Mouse (Mus musculus) embryo, embryonic 11.5 days (tissue): ENCODE data around the gene Fhad1.
"Not testable (repeated sequence)": the region's sequence is repeated elsewhere in the genome, so short reads cannot be mapped to it uniquely, and the experiment has no call there.

Source experiments
- DNase-seq: peaks from one replicate; pipeline ENCODE4 v3.0.0-alpha.2; 2012; ENCODE audit warnings: low read depth, low spot score

Fhad1 gene

GRCm38 (mm10) chr4:142044452-142044851 lies 29.6 kb upstream of the Fhad1 start:
- no peak for DNase-seq

- no peak for DNase-seq
Observed at GRCm38 (mm10) chr4:142039662-142040353, 24.9 kb upstream of the Fhad1 start.

GRCm38 (mm10) chr4:142037897-142038296 lies 23.0 kb upstream of the Fhad1 start:
- peak; percentile 31 for DNase-seq

GRCm38 (mm10) chr4:142028533-142028932 lies 13.7 kb upstream of the Fhad1 start:
- no peak for DNase-seq

- DNase-seq = no peak
Observed at GRCm38 (mm10) chr4:142026965-142027364, 12.1 kb upstream of the Fhad1 start.

GRCm38 (mm10) chr4:142024536-142024935 lies 9.7 kb upstream of the Fhad1 start:
- DNase-seq = no peak

- no peak for DNase-seq
Observed at GRCm38 (mm10) chr4:142023166-142023565, 8.3 kb upstream of the Fhad1 start.

GRCm38 (mm10) chr4:142017686-142018085 lies 2.8 kb upstream of the Fhad1 start:
- DNase-seq = no peak

- no peak for DNase-seq
Observed at GRCm38 (mm10) chr4:142011236-142011635, 3.6 kb downstream of the Fhad1 start.

- no peak for DNase-seq
Observed at GRCm38 (mm10) chr4:142010441-142010840, 4.4 kb downstream of the Fhad1 start.

GRCm38 (mm10) chr4:142008206-142008605 lies 6.7 kb downstream of the Fhad1 start:
- no peak for DNase-seq

GRCm38 (mm10) chr4:142000581-142000980 lies 14.3 kb downstream of the Fhad1 start:
- no peak for DNase-seq

GRCm38 (mm10) chr4:141999494-142000074 lies 15.3 kb downstream of the Fhad1 start:
- DNase-seq = no peak

GRCm38 (mm10) chr4:141998282-141998821 lies 16.5 kb downstream of the Fhad1 start:
- no peak for DNase-seq

GRCm38 (mm10) chr4:141996880-141997279 lies 18.0 kb downstream of the Fhad1 start:
- no peak for DNase-seq

- DNase-seq = no peak
Observed at GRCm38 (mm10) chr4:141996086-141996485, 18.8 kb downstream of the Fhad1 start.

GRCm38 (mm10) chr4:141994062-141994471 lies 20.8 kb downstream of the Fhad1 start:
- not testable (repeated sequence) for DNase-seq

- no peak for DNase-seq
Observed at GRCm38 (mm10) chr4:141993347-141994061, 21.4 kb downstream of the Fhad1 start.

- no peak for DNase-seq
Observed at GRCm38 (mm10) chr4:141992530-141993204, 22.2 kb downstream of the Fhad1 start.

- DNase-seq = no peak
Observed at GRCm38 (mm10) chr4:141988178-141988577, 26.7 kb downstream of the Fhad1 start.

- no peak for DNase-seq
Observed at GRCm38 (mm10) chr4:141983689-141984088, 31.2 kb downstream of the Fhad1 start.

GRCm38 (mm10) chr4:141981475-141981874 lies 33.4 kb downstream of the Fhad1 start:
- no peak for DNase-seq
